Mouse (Mus musculus) thymus, adult 18-20 months (tissue): ENCODE data around the gene Tmco5.
"Not testable (repeated sequence)": the region's sequence is repeated elsewhere in the genome, so short reads cannot be mapped to it uniquely, and the experiment has no call there.

ENCODE experiments used
- DNase-seq, 2 experiments: peaks; one replicate each; pipeline ENCODE4 v3.0.0; 2022; ENCODE audit warnings: mixed read lengths in 2 of 2

The Tmco5 gene

GRCm38 (mm10) chr2:116923684-116924083, 45.2 kb downstream of the Tmco5 start:
- no peak for DNase-seq

DNA sequence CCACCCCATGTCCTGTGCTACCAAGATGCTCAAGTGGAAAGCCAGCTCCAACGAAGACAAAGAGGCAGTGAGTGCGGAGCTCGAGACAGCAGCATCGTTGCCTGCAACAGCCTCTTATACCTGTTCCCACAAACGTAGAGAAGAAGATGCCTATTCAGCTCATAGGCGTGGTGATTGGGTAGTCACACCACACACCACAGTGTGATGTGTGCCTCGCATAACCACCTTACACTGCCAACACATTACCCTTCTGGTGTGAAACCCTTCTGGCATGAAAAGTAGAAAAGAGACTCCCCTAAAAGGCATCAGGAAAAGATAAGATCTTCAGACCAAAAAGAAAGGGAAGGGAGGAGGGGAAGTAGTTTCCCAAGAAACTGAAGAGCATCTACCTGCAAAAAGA, 45.8 kb downstream of the Tmco5 start:
- DNase-seq = no peak

GRCm38 (mm10) chr2:116925230-116925629, 46.7 kb downstream of the Tmco5 start:
- DNase-seq = no peak

DNA sequence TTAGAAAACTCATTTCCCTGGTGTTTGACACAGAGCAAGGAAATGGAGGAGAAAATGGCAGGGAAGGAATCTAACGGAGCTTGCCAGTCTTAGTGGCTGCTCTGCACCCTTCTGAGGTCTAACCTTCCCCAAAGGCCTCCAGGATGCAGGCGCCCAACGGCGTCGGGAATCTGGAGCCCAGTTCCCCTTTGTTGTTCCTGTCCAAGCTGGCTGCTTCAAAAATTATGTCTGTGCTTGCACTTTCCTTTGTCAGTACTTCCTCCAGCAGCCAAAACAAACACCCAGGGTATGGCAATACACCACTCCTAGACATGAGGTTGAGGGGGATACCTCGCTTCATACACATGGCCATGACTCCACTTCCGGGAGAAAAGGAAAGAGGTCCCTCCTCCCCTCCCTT, 53.7 kb downstream of the Tmco5 start:
- no peak for DNase-seq

DNA sequence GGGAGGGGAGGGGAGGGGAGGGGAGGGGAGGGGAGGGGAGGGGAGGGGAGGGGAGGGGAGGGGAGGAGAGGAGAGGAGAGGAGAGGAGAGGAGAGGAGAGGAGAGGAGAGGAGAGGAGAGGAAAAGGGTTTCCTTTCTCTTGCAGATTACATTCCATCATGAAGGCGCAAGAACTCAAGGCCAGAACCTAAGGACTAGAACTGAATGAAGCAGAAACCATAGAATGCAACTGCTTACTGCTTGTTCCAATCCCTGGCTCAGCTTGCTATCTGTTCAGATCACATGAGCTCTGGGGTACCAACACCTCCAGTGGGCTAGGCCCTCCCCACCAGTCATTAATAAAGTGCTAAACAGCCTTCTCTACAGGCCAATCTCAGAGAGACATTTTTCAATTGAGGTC, 55.7 kb downstream of the Tmco5 start:
- not testable (repeated sequence) for DNase-seq

DNA sequence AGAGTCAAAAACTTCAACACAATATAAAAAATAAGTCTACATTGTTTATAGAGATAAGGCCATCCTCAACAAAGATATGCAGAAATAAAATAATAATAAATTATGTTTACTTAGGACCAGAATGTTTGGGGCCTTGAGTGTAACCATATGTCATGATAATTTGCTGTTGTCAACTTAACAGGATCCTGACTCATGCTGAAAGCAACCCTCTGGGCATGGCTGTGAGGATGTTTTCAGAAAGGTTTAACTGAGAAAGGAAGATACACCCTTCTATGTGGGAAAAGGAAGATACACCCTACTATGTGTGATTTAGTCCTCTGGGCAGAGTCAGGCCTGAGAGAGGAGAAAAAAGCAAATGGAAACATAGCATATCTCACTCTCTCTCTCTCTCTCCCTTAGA, 56.3 kb downstream of the Tmco5 start:
- no peak for DNase-seq

- no peak for DNase-seq
Observed at GRCm38 (mm10) chr2:116936371-116936770, 57.9 kb downstream of the Tmco5 start.

DNA sequence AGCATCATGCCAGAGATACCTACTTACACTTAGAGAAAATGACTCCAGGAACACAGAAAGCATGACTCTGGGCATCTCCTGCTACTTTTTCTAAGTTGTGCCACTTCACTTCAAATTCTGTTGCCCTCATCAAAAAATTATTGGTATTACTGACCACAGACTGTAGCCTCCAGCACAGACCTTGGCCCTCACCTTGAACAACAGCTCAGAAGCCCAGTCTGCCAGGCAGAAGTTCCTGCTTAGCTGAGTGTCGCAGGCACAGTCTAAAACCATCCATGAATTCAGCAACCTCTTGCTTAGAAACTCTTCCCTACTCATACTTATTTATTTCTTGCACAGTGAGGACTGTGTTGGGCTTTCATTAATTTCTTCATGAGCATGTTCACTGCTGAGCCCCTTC, 58.7 kb downstream of the Tmco5 start:
- DNase-seq = no peak

DNA sequence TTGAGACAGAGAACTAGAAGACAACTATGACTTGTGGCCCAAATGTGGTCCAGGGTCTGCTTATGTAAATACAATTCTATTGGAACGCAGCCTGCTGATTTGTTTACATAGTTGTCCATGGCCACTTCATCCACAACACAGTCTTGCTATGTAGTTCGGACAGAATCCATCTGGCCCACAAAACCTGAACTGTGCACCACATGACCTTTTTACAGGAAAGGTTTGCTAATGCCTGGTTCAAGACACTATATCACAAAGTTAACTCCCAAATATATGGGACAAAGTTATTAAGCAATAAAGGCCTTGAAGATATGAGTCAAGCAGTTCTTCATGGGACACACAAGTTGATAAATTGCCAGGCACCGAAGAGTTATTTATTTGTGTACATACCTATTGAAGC, 63.3 kb downstream of the Tmco5 start:
- DNase-seq = no peak
